Mouse (Mus musculus) activated CD4-positive, CD25-positive, alpha-beta regulatory T cell (primary cell): Measurements from ENCODE around the gene Ribc2. TPM values are rescaled to one million over a fixed set of nuclear protein-coding genes. Genes with fewer than 3 reads are reported as not detected.

Source experiments
- polyA plus RNA-seq, 2 experiments: library from polyadenylated mRNA; unstranded; fragments of 100-300 nt; shearing (Covaris generic); gene quantifications; one replicate each; pipeline ENCODE4 v1.2.1; 2017

The Ribc2 gene
- not detected for polyA plus RNA-seq

GRCm38 (mm10) chr15:85131275-85132192, at the start of gene Ribc2, which contains the start of gene Smc1b:
Gene Ribc2, plus strand, starts transcription at chr15:85132078.
Gene Smc1b, minus strand, starts transcription at chr15:85131964.

Other genes starting within 250 kb of the Ribc2 start
- under 1 TPM; 0.21 to 0.23 TPM for gene Gm29666, start 212.0 kb upstream of the Ribc2 start, polyA plus RNA-seq
- gene Nup50, start 208.7 kb upstream of the Ribc2 start, polyA plus RNA-seq: 10 to 100 TPM; 45.3 to 58.9 TPM
- gene 5031439G07Rik, start 143.5 kb upstream of the Ribc2 start, polyA plus RNA-seq: 10 to 100 TPM in 1 of 2 experiments, 1 to 10 TPM in 1; 7.6 to 13.1 TPM
- not detected for gene Upk3a, start 114.9 kb upstream of the Ribc2 start, polyA plus RNA-seq
- 10 to 100 TPM; 28.6 to 39.2 TPM for gene Fam118a, start 103.1 kb upstream of the Ribc2 start, polyA plus RNA-seq
- under 1 TPM in 1 of 2 experiments, not detected in 1; 0.14 TPM for gene Smc1b, start 114 bp upstream of the Ribc2 start, polyA plus RNA-seq
- gene Fbln1, start 73.9 kb downstream of the Ribc2 start, polyA plus RNA-seq: 1 to 10 TPM; 1.8 to 4.9 TPM
- 100 to 1,000 TPM; 113 to 144 TPM for gene Atxn10, start 204.2 kb downstream of the Ribc2 start, polyA plus RNA-seq